Mouse (Mus musculus) olfactory bulb, adult 2 months (tissue): ENCODE results near the gene Slc35b2. TPM values are rescaled to one million over a fixed set of nuclear protein-coding genes. Genes with fewer than 3 reads are reported as not detected.

Experiments used
- H3K27ac ChIP-seq: fragments of 200-500 bp; 2 replicates; pipeline ENCODE4 v1.5.1; 2012; ENCODE audit warnings: low read depth, low read length; ENCODE audit not compliant: insufficient read depth
- H3K4me1 ChIP-seq: fragments of 200-500 bp; 2 replicates; pipeline ENCODE4 v1.6.1; 2012; ENCODE audit warnings: low read length; ENCODE audit not compliant: control insufficient read depth, insufficient read depth
- H3K4me3 ChIP-seq: fragments of 200-500 bp; 2 replicates; pipeline ENCODE4 v1.5.1; 2012; ENCODE audit warnings: mild to moderate bottlenecking, low read depth, low read length, moderate library complexity; ENCODE audit not compliant: insufficient read depth
- CTCF ChIP-seq: fragments of 200-500 bp; IDR thresholded peaks from 2 replicates; pipeline ENCODE4 v1.5.1; 2012; ENCODE audit warnings: low read depth, mild to moderate bottlenecking, low read length, moderate library complexity; ENCODE audit not compliant: insufficient read depth
- POLR2A ChIP-seq: fragments of 200-500 bp; IDR thresholded peaks from 2 replicates; pipeline ENCODE4 v1.6.1; 2012; ENCODE audit warnings: mild to moderate bottlenecking, low read depth, low read length, moderate library complexity; ENCODE audit not compliant: insufficient read depth
- WGBS: fragments of 180-500 bp; shearing (Covaris S2); methylation state at CpG from one replicate; pipeline ENCODE4 v1.1.7; 2018; 5-methylcytosine and 5-hydroxymethylcytosine counted together
- polyA plus RNA-seq: library from polyadenylated mRNA; stranded (reverse); fragments of >200 nt; gene quantifications from 2 replicates; pipeline ENCODE4 v1.2.4, GENCODE M21; 2012; ENCODE audit warnings: low replicate concordance; ENCODE audit not compliant: missing spikeins, insufficient read depth, insufficient read length

Slc35b2 gene
- polyA plus RNA-seq, 1 experiment = not detected

GRCm38 (mm10) chr17:45524961-45525360 lies 38.7 kb upstream of the Slc35b2 start:
- Histone ChIP-seq H3K27ac (no peak overlapping the region), H3K4me1 (peaks cover 11% of the 10 kb centered on the region), H3K4me3 (no peak overlapping the region)
- TF ChIP-seq CTCF = no peak
- no peak for TF ChIP-seq POLR2A
- 86% methylated on average over 4 of the region's 4 CpGs for WGBS

GRCm38 (mm10) chr17:45526571-45526970 lies 37.1 kb upstream of the Slc35b2 start:
- Histone ChIP-seq H3K4me1 (peaks cover 16% of the 10 kb centered on the region), H3K4me3 (no peak overlapping the region), H3K27ac (no peak overlapping the region)
- 23% methylated on average over 5 of the region's 5 CpGs for WGBS
- TF ChIP-seq CTCF (no peak), POLR2A (no peak)

GRCm38 (mm10) chr17:45530346-45530782 lies 33.3 kb upstream of the Slc35b2 start:
- Histone ChIP-seq H3K4me3 (no peak overlapping the region), H3K27ac (no peak overlapping the region), H3K4me1 (peaks cover 8% of the 10 kb centered on the region)
- TF ChIP-seq CTCF (no peak), POLR2A (no peak)
- WGBS = 46% methylated on average over 13 of the region's 13 CpGs

- peaks cover 16% of the 10 kb centered on the region for H3K4me1 ChIP-seq
- no peak overlapping the region for H3K27ac ChIP-seq
- TF ChIP-seq POLR2A (no peak), CTCF (no peak)
- WGBS = 68% methylated on average over 15 of the region's 15 CpGs
- no peak overlapping the region for H3K4me3 ChIP-seq
These were observed 30.8 kb upstream of the Slc35b2 start for GRCm38 (mm10) chr17:45532896-45533295.

- TF ChIP-seq POLR2A (no peak), CTCF (no peak)
- H3K4me3 ChIP-seq = no peak overlapping the region
- no peak overlapping the region for H3K27ac ChIP-seq
- H3K4me1 ChIP-seq = peaks cover 11% of the 10 kb centered on the region; the same call in 1 of the 2 replicates
- WGBS = 23% methylated on average over 5 of the region's 5 CpGs
These were observed 27.4 kb upstream of the Slc35b2 start for GRCm38 (mm10) chr17:45536264-45536663.

- WGBS = 60% methylated on average over 4 of the region's 4 CpGs
- peaks cover 27% of the 10 kb centered on the region for H3K4me1 ChIP-seq
These were observed 25.3 kb upstream of the Slc35b2 start for GRCm38 (mm10) chr17:45538394-45538793.

GRCm38 (mm10) chr17:45539664-45540063 lies 24.0 kb upstream of the Slc35b2 start:
- no peak overlapping the region for H3K4me3 ChIP-seq
- peaks cover 40% of the 10 kb centered on the region for H3K4me1 ChIP-seq
- WGBS = 81% methylated on average over 21 of the region's 21 CpGs
- TF ChIP-seq CTCF (no peak), POLR2A (no peak)
- H3K27ac ChIP-seq = no peak overlapping the region

More at GRCm38 (mm10) chr17:45538394-45538793, 25.3 kb upstream of the Slc35b2 start:
- Histone ChIP-seq H3K27ac (no peak overlapping the region), H3K4me3 (no peak overlapping the region)
- TF ChIP-seq POLR2A = no peak
- TF ChIP-seq CTCF = no peak

- Histone ChIP-seq H3K4me3 (no peak overlapping the region), H3K27ac (no peak overlapping the region), H3K4me1 (peaks cover 47% of the 10 kb centered on the region)
- 25% methylated on average over 6 of the region's 6 CpGs for WGBS
- TF ChIP-seq CTCF (no peak), POLR2A (no peak)
These were observed 21.5 kb upstream of the Slc35b2 start for GRCm38 (mm10) chr17:45542129-45542528.

GRCm38 (mm10) chr17:45542705-45543104 lies 21.0 kb upstream of the Slc35b2 start:
- TF ChIP-seq POLR2A (no peak), CTCF (no peak)
- 27% methylated on average over 2 of the region's 2 CpGs for WGBS
- Histone ChIP-seq H3K27ac (peak overlapping the region; percentile 32; the same call in 1 of the 2 replicates), H3K4me3 (no peak overlapping the region), H3K4me1 (peaks cover 50% of the 10 kb centered on the region)

- TF ChIP-seq POLR2A = 0 out of 2 replicates have a peak, but pooled peaks have one; percentile 25
- no peak for TF ChIP-seq CTCF
- 53% methylated on average over 1 of the region's 1 CpGs for WGBS
- H3K4me1 ChIP-seq = peaks cover 50% of the 10 kb centered on the region
- H3K27ac ChIP-seq = peak overlapping the region; percentile 32; the same call in 1 of the 2 replicates
- no peak overlapping the region for H3K4me3 ChIP-seq
These were observed 20.6 kb upstream of the Slc35b2 start for GRCm38 (mm10) chr17:45543115-45543514.
